Mouse (Mus musculus) adrenal gland, adult 18-20 months (tissue): ENCODE results near the gene Asgr2. TPM values are rescaled to one million over a fixed set of nuclear protein-coding genes. Genes with fewer than 3 reads are reported as not detected.
"Not testable (repeated sequence)": the region's sequence is repeated elsewhere in the genome, so short reads cannot be mapped to it uniquely, and the experiment has no call there.

Experiments
- DNase-seq, 2 experiments: peaks; one replicate each; pipeline ENCODE4 v3.0.0; 2021 to 2022; ENCODE audit warnings: low spot score in 2 of 2
- long read RNA-seq, 2 experiments: library from polyadenylated mRNA; stranded (forward); transcript quantifications; one replicate each; pipeline ENCODE4 v2.0.0; 2021
- total RNA-seq, 2 experiments: library from RNA; stranded (reverse); gene quantifications; 1 replicate in 1 of 2; 2 replicates in 1 of 2; pipeline ENCODE4 v1.2.3; 2021

Gene Asgr2
- 1 to 10 TPM in 1 of 2 experiments, under 1 TPM in 1; 0.83 to 2.5 TPM for total RNA-seq
- long read RNA-seq, experiment 1, result 0 reads
- long read RNA-seq, experiment 2, result 0 reads

DNA sequence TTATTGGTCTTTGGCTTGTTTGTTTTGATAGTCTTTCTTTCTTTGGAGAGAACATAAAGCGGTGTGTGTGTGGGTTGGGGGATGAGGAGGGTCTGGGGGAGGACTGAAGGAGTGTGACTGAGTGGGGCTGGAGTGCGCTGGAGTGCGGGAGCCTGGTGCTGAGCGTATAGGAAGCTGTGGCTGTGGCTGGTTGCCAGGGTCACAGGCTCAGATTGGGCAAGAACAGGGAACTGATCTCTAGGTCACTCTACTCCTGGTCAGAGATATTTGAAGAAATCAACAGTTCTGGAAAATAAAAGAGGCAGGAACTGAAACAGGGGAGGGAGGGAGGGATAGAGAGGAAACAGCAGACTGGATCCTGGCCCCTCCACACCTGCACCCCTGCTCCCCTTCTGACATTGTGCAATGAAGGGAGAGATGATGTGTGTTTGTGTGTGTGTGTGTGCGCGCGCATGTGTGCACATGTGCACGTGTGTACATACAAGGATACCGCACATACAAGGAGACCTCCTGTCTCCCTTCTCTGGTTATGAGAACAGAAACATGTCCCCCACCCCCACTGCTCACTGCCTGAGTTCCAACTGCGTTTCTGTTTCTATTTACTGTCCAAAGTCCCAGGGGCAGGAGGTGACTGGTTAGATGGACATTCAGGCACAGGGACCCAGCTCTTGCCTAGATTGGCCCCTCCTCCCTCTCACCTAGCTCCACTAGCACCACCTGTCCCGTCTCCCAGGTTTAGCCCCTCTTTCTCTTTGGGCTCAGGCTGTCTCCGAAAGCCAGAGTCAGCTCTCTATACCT is at the start of gene Asgr2:
TSS of gene Asgr2 (plus strand) at position 659 of the 798 bp plus-strand sequence.
- peak; percentile 55 to 56 for DNase-seq

DNA sequence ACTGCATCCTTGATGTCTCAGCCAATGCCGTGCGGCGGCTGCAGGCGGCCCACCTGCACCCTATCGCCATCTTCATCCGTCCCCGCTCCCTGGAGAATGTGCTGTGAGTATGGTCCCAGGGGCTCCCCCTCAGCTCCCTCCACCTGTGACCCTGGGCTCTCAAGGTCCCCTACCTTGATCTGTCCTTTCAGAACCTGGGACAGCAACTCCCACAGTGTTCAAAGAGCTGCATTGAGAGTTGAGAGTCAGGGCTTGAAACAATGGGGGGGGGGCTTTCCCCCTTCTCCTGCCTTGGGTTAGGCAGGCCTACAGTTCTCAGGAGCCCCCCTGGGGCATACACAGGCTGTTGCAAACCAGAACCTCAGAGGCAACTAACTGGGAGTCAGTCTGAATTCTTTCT is 48.8 kb upstream of the Asgr2 start:
- no peak for DNase-seq

DNA sequence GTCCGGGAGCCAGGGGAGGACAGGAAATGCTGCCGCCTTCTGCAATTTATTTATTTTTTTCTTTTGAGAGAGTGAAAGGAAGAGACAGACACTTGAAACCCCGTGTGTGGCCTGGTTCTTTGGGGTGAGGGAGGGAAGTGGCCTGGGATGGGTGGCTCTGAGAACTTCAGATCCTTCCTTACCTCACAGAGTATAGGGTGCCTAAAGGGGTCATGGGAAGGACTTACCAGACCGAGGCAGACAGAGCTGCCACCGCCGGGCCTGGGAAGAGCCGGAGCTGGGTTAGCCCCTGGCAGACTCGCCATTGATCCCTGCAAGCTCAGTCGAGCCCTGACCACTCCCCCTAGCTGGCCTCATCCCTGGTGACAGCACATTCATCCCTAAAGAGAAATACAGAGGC is 47.0 kb upstream of the Asgr2 start:
- DNase-seq, result no peak

DNA sequence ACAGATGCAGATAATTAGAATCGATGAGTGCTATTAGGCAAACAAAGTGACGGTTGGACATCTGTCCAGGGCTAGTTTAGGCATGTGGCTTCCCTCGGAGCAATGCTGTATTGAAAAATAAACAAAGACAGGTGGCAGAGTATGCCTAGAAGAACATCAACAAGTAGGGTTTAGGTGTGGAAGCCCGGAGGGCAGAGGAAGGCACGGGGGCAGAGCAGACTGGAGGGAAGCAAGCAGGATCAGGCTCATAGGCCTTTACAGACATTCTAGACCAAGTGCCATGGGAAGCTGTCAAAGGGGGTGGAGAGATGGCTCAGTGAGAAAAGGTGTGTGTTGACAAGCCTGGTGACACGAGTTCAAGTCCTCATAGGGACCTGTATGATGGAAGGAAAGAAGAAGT is 43.1 kb upstream of the Asgr2 start:
- no peak for DNase-seq

DNA sequence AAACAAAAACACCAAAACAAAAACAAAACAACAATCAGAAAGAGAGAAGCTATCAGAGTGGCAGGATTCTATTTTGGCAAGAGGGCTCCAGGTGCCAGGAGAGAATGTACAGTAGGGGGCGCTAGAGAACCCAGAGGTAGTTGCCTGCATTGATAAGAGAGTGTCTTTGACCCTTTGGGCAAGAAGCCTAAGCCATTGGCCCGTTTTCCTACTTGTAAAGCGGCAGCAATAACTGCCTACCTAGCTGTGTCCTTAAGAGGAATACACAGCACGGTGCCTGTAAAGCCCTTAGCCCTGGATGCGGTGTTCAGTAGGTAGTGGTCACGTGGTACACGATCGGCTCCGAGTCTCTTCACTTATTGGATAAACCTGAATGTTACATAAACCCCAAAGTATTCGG is 42.6 kb upstream of the Asgr2 start:
- DNase-seq, result no peak

DNA sequence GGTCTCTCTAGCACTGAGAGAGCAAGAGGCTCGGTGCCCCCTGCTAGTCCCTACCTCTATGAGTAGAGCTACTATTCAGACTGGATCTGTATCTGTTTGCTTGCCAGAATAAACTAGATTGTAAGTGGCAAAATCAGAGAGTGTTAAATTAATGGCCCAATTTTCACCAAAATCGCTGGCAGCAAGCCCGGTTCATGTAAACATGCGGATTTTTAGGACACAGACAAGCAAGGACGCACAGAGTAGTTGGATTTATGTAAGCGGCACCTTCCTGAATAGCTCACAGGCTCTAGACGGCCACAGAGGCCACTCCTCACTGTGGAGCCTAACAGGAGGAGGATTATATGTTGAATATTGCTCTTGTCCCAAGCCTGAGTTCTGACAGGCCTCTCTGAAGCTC is 39.3 kb upstream of the Asgr2 start:
- DNase-seq, result no peak

DNA sequence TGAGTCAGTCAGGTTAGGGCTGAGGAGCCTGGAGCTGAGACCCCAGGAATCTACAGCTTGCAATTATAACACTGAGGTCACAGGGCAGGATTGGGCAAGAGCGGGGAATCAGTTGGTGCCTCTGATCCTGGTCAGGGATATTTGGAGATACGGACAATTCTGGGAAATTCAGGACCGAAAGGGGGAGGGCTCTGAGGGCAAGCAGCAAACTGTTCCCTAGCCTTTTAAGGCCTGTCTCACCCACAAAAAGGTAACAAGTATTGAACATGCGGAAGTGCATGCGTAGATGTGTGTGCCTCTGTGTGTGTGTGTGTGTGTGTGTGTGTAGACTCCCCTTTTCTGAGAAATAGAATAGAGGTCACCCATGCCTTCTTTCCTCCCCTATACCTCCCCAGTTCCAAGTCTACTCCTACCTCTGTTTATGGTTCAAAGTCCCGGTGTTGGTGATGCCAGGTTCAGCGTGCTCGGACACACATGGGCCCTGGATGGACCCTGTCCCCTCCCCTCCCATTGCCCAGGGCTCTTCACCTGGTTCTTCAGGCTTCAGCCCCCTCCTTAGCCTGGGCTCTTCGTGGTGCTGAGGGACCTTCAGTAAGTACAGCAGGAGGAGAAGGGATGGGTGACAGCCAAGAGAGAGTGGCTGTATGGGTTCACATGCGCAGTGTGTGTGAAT is 38.4 kb upstream of the Asgr2 start, which contains the start of gene Asgr1:
TSS of gene Asgr1 (plus strand) at position 188 of the 673 bp plus-strand sequence.
- DNase-seq, result no peak

DNA sequence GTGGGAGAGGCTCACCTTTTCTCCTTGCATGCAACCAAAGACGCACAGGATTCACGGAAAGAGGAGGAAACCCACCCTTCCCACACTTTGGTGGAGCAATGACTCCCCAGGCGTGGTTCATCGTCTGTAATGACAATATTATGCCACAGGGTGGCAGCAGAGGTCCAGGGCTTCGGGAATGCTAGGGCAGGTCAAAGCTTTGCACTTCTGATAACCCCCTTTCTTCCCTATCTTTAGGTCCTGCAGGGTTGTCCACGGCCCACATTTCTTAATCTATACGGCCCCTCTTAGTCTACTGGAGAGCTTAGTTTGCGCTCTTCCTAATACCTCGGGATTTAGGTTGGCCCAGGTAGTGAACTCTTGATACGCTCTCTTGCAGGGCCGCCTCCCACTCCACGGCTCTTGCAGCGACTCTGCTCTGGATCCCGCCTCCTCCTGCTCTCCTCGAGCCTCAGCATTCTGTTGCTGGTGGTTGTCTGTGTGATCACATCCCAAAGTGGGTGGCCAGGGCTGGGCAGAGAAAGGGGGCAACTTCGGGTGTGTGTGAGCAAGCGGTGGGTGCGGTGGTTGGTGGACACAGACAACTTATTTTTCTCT is 36.7 kb upstream of the Asgr2 start:
- peak; percentile 78 to 83 for DNase-seq

DNA sequence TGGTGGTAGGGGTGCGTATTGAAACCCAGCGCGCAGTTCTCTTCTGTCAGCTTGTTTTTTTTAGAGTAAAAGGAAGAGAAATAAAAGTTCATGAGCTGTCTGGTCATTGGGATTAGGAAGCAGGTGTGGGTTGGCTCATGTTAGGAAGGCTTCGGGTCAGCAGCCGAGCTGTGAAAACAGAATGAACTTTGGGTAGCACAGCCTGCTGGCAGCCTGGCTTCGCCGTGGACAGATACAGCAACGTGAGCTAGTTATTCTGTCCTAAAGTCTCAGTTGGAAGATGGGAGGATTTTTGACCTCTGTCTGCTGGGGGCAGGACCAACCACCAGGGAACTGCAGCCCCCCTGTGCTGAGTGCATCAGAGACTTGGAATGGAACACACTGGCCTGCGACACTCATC is 34.6 kb upstream of the Asgr2 start:
- DNase-seq, result no peak

DNA sequence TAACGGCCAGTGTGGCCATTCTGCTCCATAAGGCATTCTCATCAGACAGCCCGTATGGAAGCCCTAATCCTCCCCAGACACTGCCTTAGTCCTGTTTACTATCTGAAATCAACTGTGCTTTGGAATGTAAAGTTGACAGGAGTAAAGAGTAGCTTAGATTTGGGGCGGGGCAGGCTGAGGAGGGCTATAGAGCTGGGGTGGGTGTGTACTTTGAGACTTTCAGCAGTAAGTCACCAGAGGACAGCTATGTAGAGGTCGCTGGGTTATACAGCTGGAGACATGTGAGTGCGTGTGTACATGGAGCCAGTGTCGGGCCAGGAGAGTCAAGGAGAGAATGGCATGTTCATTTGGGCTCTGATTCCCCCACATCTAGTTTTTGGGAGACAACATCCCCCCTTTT is 32.5 kb upstream of the Asgr2 start:
- DNase-seq, result no peak

DNA sequence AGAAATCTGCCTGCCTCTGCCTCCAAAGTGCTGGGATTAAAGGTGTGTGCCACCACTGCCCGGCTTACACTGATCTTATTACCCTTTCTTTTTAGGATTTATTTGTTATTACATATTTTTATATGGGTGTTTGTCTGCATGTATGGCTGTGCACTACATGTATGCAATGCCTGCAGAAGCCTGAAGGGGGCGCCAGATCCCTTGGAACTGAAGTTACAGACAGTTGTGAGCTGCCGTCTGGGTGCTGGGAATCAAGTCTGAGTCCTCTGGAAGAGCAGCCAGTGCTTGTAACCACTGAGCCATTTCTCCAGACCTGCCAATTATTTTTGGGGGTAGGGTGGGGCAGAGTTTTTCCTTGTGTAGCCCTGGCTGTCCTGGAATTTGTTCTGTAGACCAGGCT is 29.4 kb upstream of the Asgr2 start:
- DNase-seq, result no peak

DNA sequence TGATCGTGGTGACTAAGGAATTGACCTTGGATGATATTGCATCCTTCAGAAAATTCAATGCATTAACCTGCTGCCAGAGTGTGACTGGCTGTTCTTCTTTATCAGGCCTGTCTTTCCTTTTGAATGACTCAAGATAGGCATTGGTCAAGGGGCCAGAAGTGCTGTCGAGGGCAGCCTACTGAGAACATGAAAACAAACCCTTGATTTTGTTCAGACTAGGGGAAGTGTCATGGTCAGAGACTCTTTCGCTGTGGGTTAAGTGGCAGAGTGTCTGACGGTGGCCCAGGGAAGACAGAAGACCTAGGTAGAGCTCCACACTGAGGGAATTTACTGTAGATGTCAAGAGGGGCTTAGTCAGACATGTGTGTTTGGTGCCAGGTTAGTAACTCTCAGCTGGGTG is 25.7 kb upstream of the Asgr2 start:
- DNase-seq, result peak in 1 of 2 experiments; percentile 42

DNA sequence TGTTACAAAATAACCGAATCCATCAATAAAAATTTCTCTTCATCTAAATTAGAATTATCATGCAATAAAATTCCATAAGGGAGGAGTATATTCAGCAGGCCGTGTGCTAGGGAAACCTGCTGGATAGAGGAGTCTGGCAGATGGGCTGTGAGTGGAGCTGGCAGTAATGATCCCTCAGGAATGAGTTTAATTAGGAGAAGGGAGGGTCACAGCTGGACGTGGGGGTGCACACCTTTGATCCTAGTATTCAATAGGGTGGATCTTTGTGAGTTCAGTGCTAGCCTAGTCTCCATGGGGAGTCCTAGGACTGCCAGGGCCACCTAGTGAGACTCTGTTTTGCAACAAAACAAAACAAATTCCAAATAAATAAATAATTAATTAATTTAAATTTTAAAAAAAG is 24.2 kb upstream of the Asgr2 start:
- no peak for DNase-seq

DNA sequence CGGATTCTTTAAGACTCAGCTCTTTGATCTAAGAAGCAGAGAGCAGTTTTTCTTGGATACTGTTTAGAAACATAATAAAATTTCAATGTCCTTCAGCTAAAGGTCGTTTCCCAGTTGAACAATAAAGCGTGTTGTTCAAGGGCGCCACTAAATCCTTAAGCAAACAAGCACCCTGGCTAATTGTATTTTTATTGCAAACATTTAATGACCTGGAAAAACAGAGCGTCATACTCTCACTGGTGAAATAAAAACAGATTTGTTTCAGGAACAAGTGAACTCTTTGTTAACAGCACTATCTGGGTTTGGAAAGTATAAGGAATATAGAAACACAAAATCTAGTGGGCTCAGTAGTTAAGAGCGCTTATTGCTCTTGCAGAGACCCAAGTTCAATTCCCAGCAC is 22.4 kb upstream of the Asgr2 start:
- DNase-seq, result no peak

DNA sequence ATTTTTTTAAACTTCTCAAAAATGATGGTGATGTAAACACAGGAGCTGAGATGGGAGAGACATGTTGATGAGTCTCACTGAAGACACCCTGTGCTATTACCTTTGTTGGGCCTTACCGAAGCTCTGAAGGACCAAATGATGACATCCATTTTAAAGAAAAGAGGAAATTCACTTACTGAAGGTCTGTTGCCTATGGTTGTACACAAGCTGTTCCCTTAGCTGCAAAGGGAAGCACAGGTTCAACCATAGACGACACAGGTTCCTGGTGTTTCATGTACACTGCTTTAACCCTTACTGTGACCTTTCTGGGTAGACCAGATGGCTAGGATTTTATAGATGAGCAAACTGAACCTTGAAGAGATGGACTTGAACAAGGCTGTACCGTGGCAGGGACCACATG is 21.8 kb upstream of the Asgr2 start:
- not testable (repeated sequence) for DNase-seq

DNA sequence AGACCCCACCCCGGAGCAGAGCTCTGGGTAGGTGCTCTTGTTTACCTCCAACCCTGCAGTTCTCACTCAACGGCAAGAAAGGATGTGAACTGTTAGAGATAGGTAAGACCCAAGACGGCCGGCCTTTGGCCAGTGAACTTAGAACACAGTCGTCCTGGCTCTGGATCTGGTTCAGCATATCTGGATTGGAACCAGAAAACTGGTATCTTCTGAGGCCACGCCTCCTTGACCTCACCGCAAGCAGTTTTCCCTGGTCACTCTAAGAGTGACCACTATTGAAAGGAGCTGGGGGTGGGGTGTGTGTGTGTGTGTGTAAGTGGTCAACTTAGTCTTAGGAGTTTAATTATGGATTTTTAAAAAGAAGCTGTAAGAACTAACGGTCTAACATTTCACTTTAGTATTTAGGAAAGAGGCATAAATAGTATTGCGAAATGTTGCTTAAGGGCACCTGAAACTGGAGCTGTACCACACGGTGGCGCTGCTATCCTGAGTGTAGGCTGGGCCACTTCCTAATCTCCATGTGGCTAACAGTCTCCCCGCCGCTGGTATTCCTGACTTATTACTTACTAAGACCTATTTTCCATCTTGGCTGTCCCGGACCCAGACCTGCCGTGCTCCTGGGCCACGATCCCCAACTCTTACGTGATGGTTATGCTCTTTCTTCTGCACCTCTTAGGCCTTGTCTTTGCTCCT is 17.9 kb upstream of the Asgr2 start:
- DNase-seq, result peak; percentile 82 to 85

DNA sequence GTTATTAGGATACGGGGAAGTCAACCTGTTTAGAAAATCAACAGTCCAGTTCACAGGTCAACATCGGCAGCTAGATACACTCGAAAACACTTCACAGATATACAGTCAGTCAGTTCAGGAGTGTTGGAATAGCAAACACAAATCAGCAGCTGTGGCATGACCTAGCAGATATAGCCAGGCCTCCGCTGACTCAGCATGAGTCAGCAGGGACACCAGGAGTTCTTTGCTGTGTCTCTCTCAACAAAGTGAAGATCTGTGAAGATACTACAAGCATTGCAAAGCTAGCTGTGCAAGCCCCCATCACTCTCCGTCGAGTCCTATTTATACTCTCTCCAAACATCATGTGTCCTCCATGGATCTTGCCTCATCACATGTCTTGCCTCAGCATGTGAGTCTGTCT is 16.9 kb upstream of the Asgr2 start:
- DNase-seq, result no peak

DNA sequence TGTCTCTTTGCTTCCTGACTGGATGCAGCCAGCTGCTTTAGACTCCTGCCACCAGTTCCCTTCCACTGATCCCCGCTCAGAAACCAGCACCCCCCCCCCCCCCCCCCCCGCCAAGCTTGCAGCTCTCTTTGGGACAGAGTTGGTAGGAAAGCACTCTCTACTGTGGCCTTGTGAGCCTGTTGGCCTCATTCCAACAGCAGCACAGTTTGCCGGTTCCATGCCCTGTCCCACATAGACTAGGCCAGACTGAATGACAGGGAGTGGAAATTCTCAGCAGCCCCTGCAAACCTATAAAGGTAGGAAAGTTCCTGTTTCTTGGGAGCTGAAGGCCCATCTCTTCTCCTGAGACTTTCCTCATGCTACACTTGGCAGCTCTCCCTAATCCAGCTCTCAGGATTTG is 15.0 kb upstream of the Asgr2 start:
- peak in 1 of 2 experiments; percentile 46 for DNase-seq

DNA sequence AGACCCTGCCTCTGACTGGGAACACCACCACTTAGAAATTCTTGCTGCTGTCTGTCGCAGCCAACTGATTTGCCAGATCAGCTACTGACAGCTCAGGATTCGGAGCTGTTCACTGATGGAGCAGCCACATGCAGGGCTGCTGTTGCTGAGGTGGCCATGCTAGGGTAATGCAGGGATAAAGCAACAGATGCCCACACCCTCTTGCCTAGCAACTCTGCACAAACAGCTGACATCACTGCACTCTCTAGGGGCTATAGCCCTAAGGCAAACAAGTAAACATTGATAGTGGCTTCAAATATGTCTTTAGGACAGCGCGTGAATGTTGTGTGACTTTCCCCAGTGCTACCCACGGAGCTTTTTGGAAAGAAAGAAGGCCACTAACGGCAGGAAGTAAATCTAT is 13.3 kb upstream of the Asgr2 start:
- DNase-seq, result no peak

DNA sequence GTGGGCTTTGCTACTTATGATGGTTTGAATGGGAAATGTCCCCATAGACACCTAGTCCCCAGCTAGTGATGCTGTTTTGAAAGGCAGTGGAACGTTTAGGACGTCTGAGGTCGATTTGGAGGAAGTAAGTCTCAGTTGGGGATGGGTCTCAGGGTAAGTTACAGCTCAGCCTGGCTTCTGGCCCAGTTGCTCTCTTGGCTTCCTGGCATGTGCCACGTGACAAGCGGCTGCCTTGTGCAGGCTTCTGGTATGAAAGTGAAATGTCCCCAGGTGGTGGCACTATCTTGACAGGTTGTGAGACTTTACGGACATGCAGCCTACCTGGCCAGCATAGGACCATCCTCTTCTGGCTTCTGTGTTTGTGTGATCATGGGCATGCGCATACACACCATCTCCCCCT is 12.5 kb upstream of the Asgr2 start:
- no peak for DNase-seq

DNA sequence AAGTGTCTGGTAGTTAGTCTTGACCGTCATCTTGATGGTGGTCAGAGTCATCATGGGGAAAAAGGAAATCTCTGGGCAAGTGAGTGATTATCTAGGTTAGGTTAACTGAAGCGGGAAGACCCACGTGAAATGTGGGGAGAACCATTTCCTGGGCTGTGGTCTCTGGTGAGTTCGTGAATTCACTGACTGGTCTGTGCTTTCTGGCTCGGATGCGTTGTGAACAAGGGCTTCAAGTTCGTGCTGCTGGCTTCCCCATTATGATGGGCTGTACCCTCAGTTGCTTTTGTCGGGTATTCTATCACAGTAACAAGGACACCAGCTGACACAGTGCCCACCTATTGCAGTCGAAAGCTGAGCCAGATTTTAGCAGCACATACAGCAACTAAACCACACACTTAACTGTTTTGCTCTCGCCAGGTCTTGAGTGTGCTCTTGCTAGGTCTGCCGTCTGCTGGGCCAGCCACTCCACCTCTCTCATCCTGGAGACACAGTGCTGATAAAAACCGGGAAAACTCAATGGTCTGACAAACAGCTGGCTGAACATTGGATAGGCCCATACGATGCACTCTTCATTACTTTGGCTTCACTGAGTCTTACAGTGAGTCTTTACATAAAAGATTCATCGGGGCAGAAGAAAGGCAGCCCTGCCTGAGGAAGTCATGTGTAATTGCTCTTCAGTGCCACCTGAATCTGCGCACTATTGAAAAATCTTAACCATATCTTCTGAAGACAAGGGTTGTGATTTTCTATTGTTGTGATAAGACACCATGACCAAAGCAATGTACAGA is 11.4 kb upstream of the Asgr2 start:
- DNase-seq, result no peak
